Mouse (Mus musculus): ENCODE data around the gene Rtp3. TPM values are rescaled to one million over a fixed set of nuclear protein-coding genes. Genes with fewer than 3 reads are reported as not detected.

Rtp3 gene
- polyA plus RNA-seq, 1 experiment from 2014 or later: not detected

Other genes with a start within 250 kb of the Rtp3 start
- 1.0 and 3.9 TPM in 2 replicates for gene Myl3, start 248.7 kb downstream of the Rtp3 start, polyA plus RNA-seq (2016; fragmentation: Nextera tagmentation; extraction: Ambion mirVana)
- 40.6 and 42.4 TPM in 2 replicates for gene Pth1r, start 243.4 kb downstream of the Rtp3 start, polyA plus RNA-seq (2016; fragmentation: Nextera tagmentation; extraction: Ambion mirVana)
- not detected in 2 replicates for gene Prss42, start 192.4 kb downstream of the Rtp3 start, polyA plus RNA-seq (2016; fragmentation: Nextera tagmentation; extraction: Ambion mirVana)
- not detected in 2 replicates for gene Prss44, start 176.6 kb downstream of the Rtp3 start, polyA plus RNA-seq (2016; fragmentation: Nextera tagmentation; extraction: Ambion mirVana)
- gene Prss43, start 163.9 kb downstream of the Rtp3 start, polyA plus RNA-seq (2016; fragmentation: Nextera tagmentation; extraction: Ambion mirVana): not detected in 2 replicates
- gene Prss45, start 156.0 kb downstream of the Rtp3 start, polyA plus RNA-seq (2016; fragmentation: Nextera tagmentation; extraction: Ambion mirVana): not detected in 2 replicates
- gene Prss46, start 146.1 kb downstream of the Rtp3 start, polyA plus RNA-seq (2016; fragmentation: Nextera tagmentation; extraction: Ambion mirVana): not detected in 2 replicates
- gene Prss50, start 132.6 kb downstream of the Rtp3 start, polyA plus RNA-seq (2016; fragmentation: Nextera tagmentation; extraction: Ambion mirVana): 0.28 TPM in 1 of 2 replicates, not detected in the other
- gene Als2cl, start 110.7 kb downstream of the Rtp3 start, polyA plus RNA-seq (2016; fragmentation: Nextera tagmentation; extraction: Ambion mirVana): 1.00 and 1.2 TPM in 2 replicates
- gene Tmie, start 110.5 kb downstream of the Rtp3 start, polyA plus RNA-seq (2016; fragmentation: Nextera tagmentation; extraction: Ambion mirVana): 0.70 and 1.1 TPM in 2 replicates
- gene Fam240a, start 73.7 kb downstream of the Rtp3 start, polyA plus RNA-seq (2016; fragmentation: Nextera tagmentation; extraction: Ambion mirVana): not detected in 2 replicates
- gene Tdgf1, start 44.4 kb downstream of the Rtp3 start, polyA plus RNA-seq (2016; fragmentation: Nextera tagmentation; extraction: Ambion mirVana): not detected in 2 replicates
- gene Lrrc2, start 39.0 kb downstream of the Rtp3 start, polyA plus RNA-seq (2016; fragmentation: Nextera tagmentation; extraction: Ambion mirVana): 0.41 and 0.48 TPM in 2 replicates
- gene Ltf, start 28.7 kb upstream of the Rtp3 start, polyA plus RNA-seq (2016; fragmentation: Nextera tagmentation; extraction: Ambion mirVana): 1.2 and 2.2 TPM in 2 replicates
- gene Ccrl2, start 66.9 kb upstream of the Rtp3 start, polyA plus RNA-seq (2016; fragmentation: Nextera tagmentation; extraction: Ambion mirVana): 0.70 and 0.72 TPM in 2 replicates
- 47.0 and 53.1 TPM in 2 replicates for gene Lrrfip2, start 127.0 kb upstream of the Rtp3 start, polyA plus RNA-seq (2016; fragmentation: Nextera tagmentation; extraction: Ambion mirVana)